Mouse (Mus musculus) fat pad, adult 2 months (tissue): ENCODE measurements around the gene Cbl.

Experiments
- DNase-seq: peaks from one replicate; pipeline ENCODE4 v3.0.0-alpha.2; 2011; ENCODE audit warnings: low read depth, low spot score; ENCODE audit errors: extremely low read depth

The Cbl gene

GRCm38 (mm10) chr9:44240911-44241310, 7.1 kb upstream of the Cbl start:
- no peak for DNase-seq

GRCm38 (mm10) chr9:44240399-44240798, 6.5 kb upstream of the Cbl start, which contains the start of gene Ccdc153:
Gene Ccdc153 (plus strand): TSS chr9:44240676.
- DNase-seq = no peak

DNA sequence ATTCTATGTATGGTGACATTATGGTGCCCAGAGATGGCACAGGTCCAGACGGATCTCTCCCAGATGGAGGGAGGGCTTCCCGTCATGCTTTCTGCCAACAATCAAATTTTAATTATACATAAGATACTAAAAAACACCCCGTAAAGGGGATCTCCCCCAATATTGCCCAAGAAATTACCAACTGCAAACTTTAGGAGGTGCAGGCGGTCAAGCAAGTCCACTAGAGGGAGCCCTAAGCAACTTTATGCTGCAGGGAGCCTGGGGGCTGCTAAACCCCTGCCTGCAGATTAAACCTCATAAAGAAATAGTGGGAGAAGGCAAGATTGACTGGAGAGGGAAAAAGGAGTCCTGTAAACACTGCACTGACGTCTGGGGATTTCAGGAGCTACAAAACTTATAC, 5.6 kb upstream of the Cbl start:
- no peak for DNase-seq

DNA sequence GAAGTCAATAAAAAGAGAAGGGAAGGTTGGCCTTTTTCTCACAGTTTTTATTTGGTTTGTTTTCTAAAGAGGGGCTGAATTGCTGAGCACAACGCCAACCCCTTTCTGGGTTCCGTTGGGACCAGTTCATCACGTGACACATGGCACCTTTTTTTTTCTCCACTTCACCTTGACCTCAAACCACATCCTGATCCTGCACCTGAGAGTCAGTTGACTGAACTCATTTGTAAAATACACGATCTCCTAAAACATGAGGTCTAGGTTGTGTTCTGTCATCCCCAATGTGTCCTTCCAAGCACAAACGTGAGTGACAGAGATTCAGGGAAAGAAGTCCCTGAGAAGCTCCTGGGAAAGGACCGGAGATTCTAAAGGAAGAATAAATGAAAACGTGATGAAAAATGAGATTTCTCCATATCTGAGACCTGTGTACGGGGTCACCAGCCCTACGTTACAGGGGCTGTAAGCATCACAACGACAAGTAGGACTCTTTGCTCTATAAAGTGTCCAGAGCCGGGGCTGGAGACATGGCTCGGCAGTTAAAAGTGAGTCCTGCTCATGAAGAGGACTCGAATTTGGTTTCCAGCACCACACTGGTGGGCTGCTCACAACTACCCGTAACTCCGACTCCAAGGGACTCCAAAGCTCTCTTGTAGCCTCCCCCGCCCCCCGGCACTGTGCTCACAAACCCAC, 4.8 kb upstream of the Cbl start:
- no peak for DNase-seq

GRCm38 (mm10) chr9:44237128-44237527, 3.3 kb upstream of the Cbl start:
- DNase-seq = no peak

DNA sequence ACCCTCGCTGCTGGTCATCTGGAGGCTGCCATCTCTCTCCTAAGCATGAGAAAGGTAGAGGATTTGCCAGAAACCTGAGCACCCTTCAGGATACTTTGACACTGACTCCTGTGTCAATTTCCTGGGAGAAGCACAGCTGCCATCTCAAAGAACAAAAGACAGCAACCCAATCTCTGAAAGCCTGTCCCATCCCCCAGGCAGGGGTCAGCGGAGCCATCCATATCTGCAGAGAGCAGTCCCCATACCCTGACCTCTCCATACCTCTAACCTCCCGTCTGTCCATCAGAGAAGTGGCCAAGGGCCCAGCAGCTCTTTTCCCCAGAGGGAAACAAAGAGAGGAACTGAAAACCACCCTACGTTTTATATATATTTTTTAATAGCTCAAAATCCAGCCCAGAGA, 2.8 kb upstream of the Cbl start:
- no peak for DNase-seq

GRCm38 (mm10) chr9:44234479-44235427, 904 bp upstream of the Cbl start:
- DNase-seq = no peak

GRCm38 (mm10) chr9:44233021-44233801, 638 bp downstream of the Cbl start:
- DNase-seq = no peak

- DNase-seq = peak; percentile 73
These were observed 2.2 kb downstream of the Cbl start for GRCm38 (mm10) chr9:44231609-44232008.

- no peak for DNase-seq
These were observed 7.9 kb downstream of the Cbl start for GRCm38 (mm10) chr9:44225993-44226392.

DNA sequence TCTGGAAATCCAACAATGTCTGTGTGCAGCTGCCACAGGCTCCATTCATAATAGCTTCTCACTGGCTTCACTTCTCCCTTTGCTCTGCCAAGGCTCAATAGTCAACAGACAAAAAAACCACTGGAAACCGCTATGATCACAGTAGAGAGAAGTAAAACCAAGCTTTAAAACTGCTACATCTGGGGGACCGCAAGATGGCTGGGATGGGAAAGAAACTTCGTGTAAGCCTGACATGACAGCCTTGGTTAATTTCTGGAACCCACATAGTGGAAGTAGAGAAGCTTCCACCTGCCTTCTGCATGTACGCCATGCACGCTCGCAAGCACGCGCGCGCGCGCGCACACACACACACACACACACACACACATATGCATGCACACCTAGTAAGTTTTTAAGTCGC, 20.3 kb downstream of the Cbl start:
- DNase-seq = no peak

GRCm38 (mm10) chr9:44212406-44212805, 21.4 kb downstream of the Cbl start:
- no peak for DNase-seq

DNA sequence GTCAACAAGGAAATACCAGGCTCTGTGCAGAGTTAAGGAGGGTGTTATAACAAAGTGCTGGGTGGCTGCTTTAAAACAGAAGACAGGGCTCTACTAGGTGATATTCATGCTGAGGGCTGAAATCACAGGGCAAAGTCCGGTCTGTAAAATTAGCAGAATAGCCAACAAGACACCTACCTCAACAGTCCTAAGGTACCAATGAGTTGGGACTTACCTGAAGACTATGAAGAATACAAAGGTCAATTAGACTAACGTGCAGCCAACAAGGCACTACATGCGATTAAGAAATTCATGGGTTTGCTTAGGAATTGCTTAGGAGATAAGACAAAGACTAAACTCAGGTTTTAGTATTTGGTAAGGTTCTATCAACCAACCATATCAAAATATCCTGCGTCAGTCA, 24.4 kb downstream of the Cbl start:
- DNase-seq = no peak

GRCm38 (mm10) chr9:44207840-44208239, 26.0 kb downstream of the Cbl start:
- no peak for DNase-seq

DNA sequence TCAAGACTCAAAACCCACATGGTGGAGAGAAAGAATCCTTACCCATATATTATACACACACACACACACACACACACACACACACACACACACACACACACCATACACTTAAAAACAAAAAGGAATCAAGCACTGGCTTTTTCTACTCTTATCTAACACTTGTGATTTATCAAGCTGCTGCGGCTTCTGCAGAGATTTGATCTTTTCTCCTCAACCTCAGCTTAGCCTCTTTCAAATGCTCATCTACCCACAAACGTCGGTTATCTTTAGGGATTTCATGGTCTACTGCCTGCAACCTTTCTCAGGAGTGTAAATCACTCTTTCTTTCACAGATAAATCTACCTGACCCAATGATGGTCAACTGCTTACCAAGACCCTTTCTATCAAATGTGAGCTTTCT, 33.4 kb downstream of the Cbl start:
- DNase-seq = no peak

DNA sequence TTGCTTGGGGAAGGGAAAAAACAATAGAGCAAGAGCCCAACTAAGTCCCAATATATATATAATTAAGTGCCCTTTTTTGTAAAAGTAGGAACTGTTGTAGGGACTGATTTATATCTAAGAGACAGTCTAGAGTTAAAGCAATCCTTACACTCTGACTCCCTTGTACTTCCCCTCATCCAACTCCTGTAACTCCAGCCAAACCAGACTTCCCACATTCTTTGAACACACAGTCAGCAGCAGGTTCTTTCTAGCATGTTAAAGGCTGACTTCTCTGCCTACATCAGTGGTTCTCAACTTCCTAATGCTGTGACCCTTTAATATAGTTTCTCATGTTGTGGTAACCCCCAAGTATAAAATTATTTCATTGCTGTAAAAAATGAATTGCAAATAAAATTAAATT, 34.3 kb downstream of the Cbl start:
- DNase-seq = no peak

DNA sequence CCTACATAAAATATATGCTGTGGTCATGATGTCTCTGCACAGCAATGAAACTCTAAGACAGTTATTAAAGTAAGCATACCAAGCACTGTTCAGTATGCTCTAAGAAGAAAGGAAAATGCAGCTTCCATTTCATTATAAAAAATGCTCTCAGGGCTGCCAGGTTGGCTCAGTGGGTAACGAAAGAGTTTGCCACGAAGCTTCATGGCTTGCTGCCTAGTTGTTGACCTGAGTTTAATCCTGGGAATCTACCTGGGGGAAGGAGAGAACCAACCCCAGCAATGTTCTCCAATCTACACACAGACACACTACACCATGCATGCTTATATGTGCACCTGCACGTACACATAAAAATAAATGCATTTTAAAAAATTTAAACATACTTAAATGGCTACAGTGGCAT, 34.7 kb downstream of the Cbl start:
- DNase-seq = no peak

GRCm38 (mm10) chr9:44196354-44196753, 37.5 kb downstream of the Cbl start:
- DNase-seq = no peak

- DNase-seq = no peak
These were observed 39.8 kb downstream of the Cbl start for GRCm38 (mm10) chr9:44194000-44194399.

DNA sequence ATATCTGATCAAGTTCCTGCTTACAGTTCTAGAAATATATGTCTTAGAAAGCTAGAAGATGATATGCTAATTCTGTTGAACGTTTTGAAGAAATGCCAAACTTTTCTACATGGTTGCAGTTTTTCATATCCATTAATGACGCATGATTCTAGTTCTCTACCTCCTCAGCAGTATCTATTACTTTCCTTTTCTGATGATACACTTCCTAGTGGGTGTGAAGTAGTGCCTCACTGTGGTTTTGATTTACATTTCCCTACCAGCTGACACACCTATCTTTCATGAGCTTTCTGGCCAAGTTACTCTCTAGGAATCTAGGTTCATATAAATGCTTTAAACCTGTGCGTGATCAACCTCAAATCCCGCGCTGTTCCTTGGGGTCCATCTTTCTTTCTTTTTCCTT, 41.1 kb downstream of the Cbl start:
- DNase-seq = no peak

DNA sequence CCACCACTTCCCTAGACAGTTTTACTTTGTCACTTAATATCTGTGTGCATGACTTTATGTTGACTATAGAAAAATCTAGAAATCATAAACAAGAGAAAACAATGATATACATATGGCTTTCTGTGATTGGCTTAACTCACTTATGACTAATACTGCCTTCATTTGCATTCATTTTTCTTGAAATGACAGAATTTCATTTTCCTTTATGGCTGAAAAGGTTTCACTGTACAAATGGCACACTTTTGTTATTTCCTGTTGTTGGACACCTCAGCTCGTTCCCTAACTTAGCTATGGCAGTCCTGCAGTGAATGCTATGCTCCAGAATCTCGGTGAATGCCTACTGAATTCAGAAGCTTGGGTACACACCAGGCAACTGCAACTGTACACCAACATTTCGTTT, 41.5 kb downstream of the Cbl start:
- no peak for DNase-seq
